Mouse (Mus musculus) embryonic facial prominence, embryonic 15.5 days (tissue): Measurements from ENCODE around the gene Tbx18. TPM values are rescaled to one million over a fixed set of nuclear protein-coding genes. Genes with fewer than 3 reads are reported as not detected.

Experiments used
- ATAC-seq: fragments of 200-750 bp; cut with Nextera tagmentation; 2 replicates; pipeline ENCODE4 v1.8.0; 2017; ENCODE audit warnings: low read depth, moderate TSS enrichment; ENCODE audit not compliant: insufficient number of reproducible peaks, low FRiP score, low TSS enrichment
- H3K27ac ChIP-seq: fragments of 300-500 bp; sonication (generic); replicated peaks from 2 replicates; pipeline ENCODE4 v1.5.1; 2015; ENCODE audit warnings: mild to moderate bottlenecking, inconsistent platforms
- H3K27me3 ChIP-seq: fragments of 300-500 bp; sonication (generic); 2 replicates; pipeline ENCODE4 v1.6.1; 2015; ENCODE audit warnings: inconsistent platforms
- H3K36me3 ChIP-seq: fragments of 300-500 bp; sonication (generic); 2 replicates; pipeline ENCODE4 v1.6.1; 2015; ENCODE audit warnings: mild to moderate bottlenecking, inconsistent platforms
- H3K4me1 ChIP-seq: fragments of 300-500 bp; sonication (generic); 2 replicates; pipeline ENCODE4 v1.6.1; 2015; ENCODE audit warnings: inconsistent platforms
- H3K4me2 ChIP-seq: fragments of 300-500 bp; sonication (generic); replicated peaks from 2 replicates; pipeline ENCODE4 v1.6.1; 2015; ENCODE audit warnings: mild to moderate bottlenecking, inconsistent platforms
- H3K4me3 ChIP-seq: fragments of 300-500 bp; sonication (generic); replicated peaks from 2 replicates; pipeline ENCODE4 v1.5.1; 2015; ENCODE audit warnings: mild to moderate bottlenecking, inconsistent platforms
- H3K9ac ChIP-seq: fragments of 300-500 bp; sonication (generic); 2 replicates; pipeline ENCODE4 v1.6.1; 2015; ENCODE audit warnings: inconsistent platforms
- H3K9me3 ChIP-seq: fragments of 300-500 bp; sonication (generic); replicated peaks from 2 replicates; pipeline ENCODE4 v1.6.1; 2016; ENCODE audit warnings: inconsistent platforms
- WGBS: fragments of 180-500 bp; shearing (Covaris S2); methylation state at CpG from one replicate; pipeline ENCODE4 v1.1.7; 2015; 5-methylcytosine and 5-hydroxymethylcytosine counted together
- polyA plus RNA-seq: library from polyadenylated mRNA; unstranded; fragments of >200 nt; fragmentation: Nextera tagmentation; extraction: Ambion mirVana; gene quantifications from 2 replicates; pipeline ENCODE4 v1.2.1, GENCODE M21; 2015

The Tbx18 gene
- 6.9 and 8.1 TPM in 2 replicates for polyA plus RNA-seq

GRCm38 (mm10) chr9:87730961-87731535 lies at the start of gene Tbx18:
Tbx18 (minus strand) TSS chr9:87731260.
- Histone ChIP-seq H3K27me3 (peaks cover 76% of the 10 kb centered on the region), H3K27ac (peak within 1 kb of the TSS; percentile 78)
- under 1% methylated on average over 27 of the region's 27 CpGs for WGBS

GRCm38 (mm10) chr9:87773951-87774350 lies 42.9 kb upstream of the Tbx18 start:
- Histone ChIP-seq H3K9me3 (no peaks in the 10 kb centered on the region), H3K27me3 (no peaks in the 10 kb centered on the region), H3K9ac (no peak overlapping the region), H3K4me1 (no peaks in the 10 kb centered on the region), H3K27ac (no peak overlapping the region), H3K4me2 (no peak overlapping the region), H3K4me3 (no peak overlapping the region), H3K36me3 (no peaks in the 10 kb centered on the region)
- no peak for ATAC-seq
- WGBS: 70% methylated on average over 2 of the region's 2 CpGs

More at GRCm38 (mm10) chr9:87730961-87731535, at the start of gene Tbx18:
- H3K36me3 ChIP-seq: no peaks in the 10 kb centered on the region
- peaks cover 26% of the 10 kb centered on the region for H3K4me1 ChIP-seq
- peak; percentile 80 for ATAC-seq
- peak within 1 kb of the TSS; percentile 57 for H3K4me3 ChIP-seq
- H3K9me3 ChIP-seq: no peaks in the 10 kb centered on the region
- H3K4me2 ChIP-seq: peak within 1 kb of the TSS; percentile 78
- peak within 1 kb of the TSS; percentile 58 for H3K9ac ChIP-seq

GRCm38 (mm10) chr9:87755621-87756020 lies 24.6 kb upstream of the Tbx18 start:
- Histone ChIP-seq H3K27ac (no peak overlapping the region), H3K9me3 (no peaks in the 10 kb centered on the region), H3K4me2 (no peak overlapping the region), H3K36me3 (no peaks in the 10 kb centered on the region), H3K27me3 (no peaks in the 10 kb centered on the region), H3K4me3 (no peak overlapping the region), H3K9ac (no peak overlapping the region), H3K4me1 (no peaks in the 10 kb centered on the region)
- WGBS: 60% methylated on average over 4 of the region's 4 CpGs
- no peak for ATAC-seq

- Histone ChIP-seq H3K27me3 (peaks cover 60% of the 10 kb centered on the region), H3K9ac (no peak overlapping the region), H3K9me3 (no peaks in the 10 kb centered on the region), H3K36me3 (no peaks in the 10 kb centered on the region), H3K4me3 (no peak overlapping the region), H3K27ac (no peak overlapping the region), H3K4me1 (peaks cover 21% of the 10 kb centered on the region), H3K4me2 (no peak overlapping the region)
- no peak for ATAC-seq
- WGBS: 31% methylated on average over 8 of the region's 8 CpGs
These were observed 10.5 kb upstream of the Tbx18 start for GRCm38 (mm10) chr9:87741599-87741998.

GRCm38 (mm10) chr9:87740667-87741066 lies 9.6 kb upstream of the Tbx18 start:
- Histone ChIP-seq H3K27me3 (peaks cover 67% of the 10 kb centered on the region), H3K4me2 (peak overlapping the region; percentile 51), H3K4me3 (peak overlapping the region; percentile 34), H3K9me3 (no peaks in the 10 kb centered on the region), H3K36me3 (no peaks in the 10 kb centered on the region), H3K9ac (no peak overlapping the region), H3K4me1 (peaks cover 21% of the 10 kb centered on the region), H3K27ac (no peak overlapping the region; the same call in 1 of the 2 replicates)
- no peak for ATAC-seq
- 10% methylated on average over 11 of the region's 11 CpGs for WGBS

GRCm38 (mm10) chr9:87740241-87740645 lies 9.2 kb upstream of the Tbx18 start:
- no peak; the same call in 1 of the 2 replicates for ATAC-seq
- H3K9me3 ChIP-seq: no peaks in the 10 kb centered on the region
- peak overlapping the region; percentile 34 for H3K4me3 ChIP-seq
- H3K4me2 ChIP-seq: peak overlapping the region; percentile 51
- 16% methylated on average over 20 of the region's 20 CpGs for WGBS
- no peak overlapping the region for H3K9ac ChIP-seq
- H3K4me1 ChIP-seq: peaks cover 21% of the 10 kb centered on the region
- peaks cover 72% of the 10 kb centered on the region for H3K27me3 ChIP-seq
- no peaks in the 10 kb centered on the region for H3K36me3 ChIP-seq
- H3K27ac ChIP-seq: no peak overlapping the region; the same call in 1 of the 2 replicates

GRCm38 (mm10) chr9:87739543-87740161 lies 8.6 kb upstream of the Tbx18 start:
- Histone ChIP-seq H3K4me2 (peak overlapping the region; percentile 51), H3K4me3 (peak overlapping the region; percentile 34), H3K27ac (no peak overlapping the region; the same call in 1 of the 2 replicates), H3K9ac (no peak overlapping the region), H3K27me3 (peaks cover 77% of the 10 kb centered on the region), H3K36me3 (no peaks in the 10 kb centered on the region), H3K4me1 (peaks cover 21% of the 10 kb centered on the region), H3K9me3 (no peaks in the 10 kb centered on the region)
- whole genome bisulfite sequencing: 4% methylated on average over 41 of the region's 41 CpGs
- peak; percentile 5; the same call in 1 of the 2 replicates for ATAC-seq

GRCm38 (mm10) chr9:87738766-87739542 lies 7.9 kb upstream of the Tbx18 start:
- H3K27ac ChIP-seq: no peak overlapping the region; the same call in 1 of the 2 replicates
- H3K4me2 ChIP-seq: peak overlapping the region; percentile 51
- H3K9me3 ChIP-seq: no peaks in the 10 kb centered on the region
- H3K4me1 ChIP-seq: peaks cover 21% of the 10 kb centered on the region
- H3K36me3 ChIP-seq: no peaks in the 10 kb centered on the region
- ATAC-seq: no peak
- H3K4me3 ChIP-seq: peak overlapping the region; percentile 34
- H3K27me3 ChIP-seq: peaks cover 84% of the 10 kb centered on the region
- WGBS: 1% methylated on average over 39 of the region's 39 CpGs
- H3K9ac ChIP-seq: no peak overlapping the region

- peaks cover 23% of the 10 kb centered on the region for H3K4me1 ChIP-seq
These were observed 7.1 kb upstream of the Tbx18 start for GRCm38 (mm10) chr9:87738123-87738522.

GRCm38 (mm10) chr9:87737271-87737670 lies 6.2 kb upstream of the Tbx18 start:
- no peak overlapping the region for H3K4me2 ChIP-seq
- H3K9ac ChIP-seq: no peak overlapping the region
- H3K9me3 ChIP-seq: no peaks in the 10 kb centered on the region
- H3K27ac ChIP-seq: no peak overlapping the region
- H3K4me3 ChIP-seq: no peak overlapping the region
- ATAC-seq: no peak
- peaks cover 23% of the 10 kb centered on the region for H3K4me1 ChIP-seq
- peaks cover 86% of the 10 kb centered on the region for H3K27me3 ChIP-seq
- no peaks in the 10 kb centered on the region for H3K36me3 ChIP-seq
- 11% methylated on average over 4 of the region's 4 CpGs for WGBS

More at GRCm38 (mm10) chr9:87738123-87738522, 7.1 kb upstream of the Tbx18 start:
- peaks cover 86% of the 10 kb centered on the region for H3K27me3 ChIP-seq
- H3K4me2 ChIP-seq: peak overlapping the region; percentile 51; the same call in 1 of the 2 replicates
- H3K4me3 ChIP-seq: 0 out of 2 replicates have a peak overlapping the region, but pooled peaks have one; percentile 0
- WGBS: 4% methylated on average over 13 of the region's 13 CpGs
- H3K27ac ChIP-seq: no peak overlapping the region
- H3K9me3 ChIP-seq: no peaks in the 10 kb centered on the region
- no peak overlapping the region for H3K9ac ChIP-seq
- H3K36me3 ChIP-seq: no peaks in the 10 kb centered on the region
- ATAC-seq: no peak

GRCm38 (mm10) chr9:87735046-87735445 lies 4.0 kb upstream of the Tbx18 start:
- Histone ChIP-seq H3K4me1 (peaks cover 28% of the 10 kb centered on the region), H3K9me3 (no peaks in the 10 kb centered on the region), H3K27ac (no peak overlapping the region), H3K4me2 (no peak overlapping the region), H3K4me3 (no peak overlapping the region), H3K9ac (no peak overlapping the region), H3K36me3 (no peaks in the 10 kb centered on the region), H3K27me3 (peaks cover 86% of the 10 kb centered on the region)
- ATAC-seq: no peak
- 15% methylated on average over 9 of the region's 9 CpGs for WGBS
